Mouse (Mus musculus) embryonic facial prominence, embryonic 12.5 days (tissue): ENCODE measurements around the gene Dkk3. TPM values are rescaled to one million over a fixed set of nuclear protein-coding genes. Genes with fewer than 3 reads are reported as not detected.
"Not testable (repeated sequence)": the region's sequence is repeated elsewhere in the genome, so short reads cannot be mapped to it uniquely, and the experiment has no call there.

ENCODE experiments used
- ATAC-seq: fragments of 200-750 bp; cut with Nextera tagmentation; 2 replicates; pipeline ENCODE4 v1.8.0; 2017; ENCODE audit not compliant: insufficient number of reproducible peaks, insufficient read depth, low FRiP score, low TSS enrichment
- H3K27ac ChIP-seq: fragments of 300-500 bp; sonication (generic); 2 replicates; pipeline ENCODE4 v1.5.1; 2016; ENCODE audit warnings: mild to moderate bottlenecking
- H3K27me3 ChIP-seq: fragments of 300-500 bp; sonication (generic); 2 replicates; pipeline ENCODE4 v1.6.1; 2016; ENCODE audit warnings: mild to moderate bottlenecking, moderate library complexity
- H3K36me3 ChIP-seq: fragments of 300-500 bp; sonication (generic); 2 replicates; pipeline ENCODE4 v1.6.1; 2016; ENCODE audit warnings: mild to moderate bottlenecking
- H3K4me1 ChIP-seq: fragments of 300-500 bp; sonication (generic); 2 replicates; pipeline ENCODE4 v1.6.1; 2016
- H3K4me2 ChIP-seq: fragments of 300-500 bp; sonication (generic); replicated peaks from 2 replicates; pipeline ENCODE4 v1.6.1; 2016; ENCODE audit warnings: mild to moderate bottlenecking, moderate library complexity
- H3K4me3 ChIP-seq: fragments of 300-500 bp; sonication (generic); 2 replicates; pipeline ENCODE4 v1.5.1; 2016; ENCODE audit warnings: mild to moderate bottlenecking
- H3K9ac ChIP-seq: fragments of 300-500 bp; sonication (generic); 2 replicates; pipeline ENCODE4 v1.6.1; 2016; ENCODE audit warnings: mild to moderate bottlenecking, moderate library complexity
- H3K9me3 ChIP-seq: fragments of 300-500 bp; sonication (generic); 2 replicates; pipeline ENCODE4 v1.6.1; 2016; ENCODE audit warnings: mild to moderate bottlenecking, moderate library complexity
- WGBS: fragments of 180-500 bp; shearing (Covaris S2); methylation state at CpG from one replicate; pipeline ENCODE4 v1.1.7; 2016; 5-methylcytosine and 5-hydroxymethylcytosine counted together
- polyA plus RNA-seq: library from polyadenylated mRNA; unstranded; fragments of >200 nt; fragmentation: Nextera tagmentation; extraction: Ambion mirVana; gene quantifications from 2 replicates; pipeline ENCODE4 v1.2.1, GENCODE M21; 2016

Gene Dkk3
- polyA plus RNA-seq, 1 experiment from 2014 or later = 46.8 TPM

DNA sequence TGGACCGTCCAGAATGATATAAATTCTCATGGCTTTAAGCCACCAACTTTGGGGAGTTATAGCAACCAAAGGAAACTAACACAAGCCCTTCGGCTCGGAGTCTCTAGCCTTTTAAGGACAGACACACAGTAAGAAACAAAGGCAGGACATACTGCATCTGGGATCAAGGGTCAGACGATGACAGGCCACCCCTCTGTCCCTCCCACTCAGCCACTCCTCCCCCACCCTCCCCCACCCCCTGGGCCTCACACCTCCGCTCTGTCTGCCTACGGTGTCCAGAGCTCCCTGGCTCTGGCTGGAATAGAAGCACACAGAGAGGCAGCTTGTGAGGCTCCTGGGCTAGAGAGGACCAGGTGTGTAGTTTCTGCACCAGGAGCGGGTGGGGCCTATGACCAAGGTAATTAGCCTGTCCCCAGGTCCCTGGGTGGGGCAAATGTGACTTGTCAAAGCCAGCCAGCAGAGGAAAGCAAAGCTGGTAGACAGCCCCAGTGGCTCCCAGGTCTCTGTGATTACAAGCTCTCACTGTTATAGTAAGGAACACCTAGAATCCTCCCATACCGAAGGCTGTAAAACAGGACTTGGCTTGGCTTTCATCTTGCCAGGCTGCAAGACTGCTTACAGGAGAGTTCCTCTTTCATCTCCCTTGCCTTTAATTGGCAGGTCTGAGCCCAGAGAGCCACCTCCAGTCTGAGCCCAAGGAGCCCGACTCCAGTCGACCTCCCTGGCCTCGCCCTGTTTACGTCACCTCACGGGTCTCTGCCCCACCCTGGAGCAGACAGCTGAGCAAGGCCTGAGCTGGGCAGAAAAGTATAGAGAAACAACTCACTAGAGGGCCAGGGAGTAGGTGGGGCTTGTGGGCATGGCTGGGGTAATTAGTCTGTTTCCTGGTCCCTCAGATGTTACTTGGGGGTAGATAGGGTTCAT lies 28.9 kb upstream of the Dkk3 start:
- no peaks in the 10 kb centered on the region for H3K36me3 ChIP-seq
- 61% methylated on average over 13 of the region's 13 CpGs for WGBS
- no peaks in the 10 kb centered on the region for H3K9me3 ChIP-seq
- no peak for ATAC-seq
- no peak overlapping the region for H3K4me3 ChIP-seq
- no peak overlapping the region for H3K9ac ChIP-seq
- H3K4me2 ChIP-seq = no peak overlapping the region
- no peaks in the 10 kb centered on the region for H3K27me3 ChIP-seq
- peaks cover 5% of the 10 kb centered on the region; the same call in 1 of the 2 replicates for H3K4me1 ChIP-seq
- no peak overlapping the region for H3K27ac ChIP-seq

DNA sequence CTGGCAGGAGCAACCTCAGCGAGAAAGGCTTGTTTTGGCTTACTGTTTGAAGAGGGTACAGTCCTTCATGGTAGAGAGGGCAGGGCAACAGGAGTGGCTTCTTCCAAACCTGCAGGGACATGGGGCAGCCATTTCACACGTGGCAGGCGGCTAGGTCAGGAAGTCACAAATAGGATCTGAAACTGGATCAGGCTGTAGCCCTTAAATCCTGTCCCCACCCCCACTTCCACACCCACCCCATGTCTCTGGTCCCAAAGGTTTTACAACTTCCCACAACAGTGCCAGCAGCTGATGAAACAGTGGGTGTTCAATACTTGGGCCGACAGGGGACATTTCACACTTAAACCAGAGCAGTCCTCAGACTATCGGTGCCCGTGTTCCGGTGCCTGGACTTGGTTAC lies 28.0 kb upstream of the Dkk3 start:
- H3K27ac ChIP-seq = no peak overlapping the region
- H3K27me3 ChIP-seq = no peaks in the 10 kb centered on the region
- no peak overlapping the region for H3K4me3 ChIP-seq
- no peaks in the 10 kb centered on the region for H3K9me3 ChIP-seq
- 83% methylated on average over 7 of the region's 7 CpGs for WGBS
- H3K4me1 ChIP-seq = peaks cover 5% of the 10 kb centered on the region; the same call in 1 of the 2 replicates
- ATAC-seq = no peak
- H3K9ac ChIP-seq = no peak overlapping the region
- H3K36me3 ChIP-seq = no peaks in the 10 kb centered on the region
- H3K4me2 ChIP-seq = no peak overlapping the region

DNA sequence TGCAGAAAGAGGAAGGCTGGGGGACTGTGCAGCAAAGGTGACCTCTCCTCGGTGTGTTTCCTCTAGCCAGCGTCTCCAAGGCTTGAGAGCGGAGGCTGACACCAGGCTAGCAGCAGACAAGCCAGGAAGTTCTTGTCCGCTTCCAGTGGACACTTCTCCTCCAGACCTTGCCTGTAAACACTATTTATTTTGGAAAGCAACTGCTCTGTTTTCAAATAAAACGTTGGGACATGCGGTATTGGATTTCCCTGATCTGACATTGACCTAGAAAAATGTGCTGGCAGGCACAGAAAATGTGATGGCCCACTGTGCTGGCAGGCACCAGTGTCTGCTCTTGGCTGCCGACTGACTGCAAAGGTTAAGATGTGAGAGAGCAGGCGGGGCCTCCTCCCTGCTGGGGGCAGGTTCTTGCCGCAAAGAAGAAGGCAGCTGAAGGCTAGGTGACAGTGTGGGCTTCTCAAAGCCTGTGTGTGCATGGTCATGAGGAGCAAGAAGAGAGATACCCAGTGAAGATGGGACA lies 26.4 kb upstream of the Dkk3 start:
- H3K9me3 ChIP-seq = no peaks in the 10 kb centered on the region
- H3K4me3 ChIP-seq = no peak overlapping the region
- no peaks in the 10 kb centered on the region for H3K36me3 ChIP-seq
- peaks cover 8% of the 10 kb centered on the region; the same call in 1 of the 2 replicates for H3K4me1 ChIP-seq
- no peak for ATAC-seq
- 61% methylated on average over 9 of the region's 9 CpGs for WGBS
- no peak overlapping the region for H3K9ac ChIP-seq
- no peak overlapping the region for H3K4me2 ChIP-seq
- no peak overlapping the region for H3K27ac ChIP-seq
- H3K27me3 ChIP-seq = no peaks in the 10 kb centered on the region

DNA sequence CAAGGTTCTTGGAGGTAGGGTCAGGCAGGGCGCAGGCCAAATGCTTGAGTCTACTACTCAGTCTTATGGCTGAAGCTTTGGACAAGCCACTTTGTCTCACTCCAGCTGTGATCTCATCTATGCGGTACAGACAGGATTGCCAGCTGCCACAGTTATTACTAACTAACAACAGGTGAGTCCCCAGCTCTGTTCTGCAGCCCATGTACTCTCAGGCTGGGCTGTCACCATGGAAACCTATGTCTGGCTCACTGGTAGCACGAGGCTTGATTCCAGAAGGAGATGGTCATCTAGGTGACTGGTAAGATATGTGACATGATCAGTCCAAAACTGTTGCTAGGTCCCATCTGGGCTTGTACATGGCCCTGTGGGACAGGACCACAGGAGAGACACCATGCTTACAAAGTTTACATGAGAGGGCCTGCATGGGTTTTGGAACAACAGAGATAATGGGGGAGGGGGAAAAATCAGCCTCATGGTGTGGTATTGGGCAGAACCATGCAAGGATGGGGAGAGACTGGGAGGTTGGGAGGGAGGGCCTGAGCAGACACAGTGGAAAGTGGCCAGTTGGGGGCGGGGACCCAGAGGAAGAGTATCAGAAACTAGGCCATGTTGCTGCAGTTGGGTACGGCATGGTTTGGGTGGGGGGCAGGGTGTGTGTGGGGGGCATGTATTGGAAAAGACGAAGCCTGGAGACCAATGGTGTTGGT lies 25.8 kb upstream of the Dkk3 start:
- Histone ChIP-seq H3K9ac (no peak overlapping the region), H3K9me3 (no peaks in the 10 kb centered on the region), H3K27ac (no peak overlapping the region), H3K27me3 (no peaks in the 10 kb centered on the region), H3K4me3 (no peak overlapping the region), H3K36me3 (no peaks in the 10 kb centered on the region), H3K4me1 (peaks cover 8% of the 10 kb centered on the region; the same call in 1 of the 2 replicates), H3K4me2 (no peak overlapping the region)
- WGBS = 72% methylated on average over 6 of the region's 6 CpGs
- no peak for ATAC-seq

DNA sequence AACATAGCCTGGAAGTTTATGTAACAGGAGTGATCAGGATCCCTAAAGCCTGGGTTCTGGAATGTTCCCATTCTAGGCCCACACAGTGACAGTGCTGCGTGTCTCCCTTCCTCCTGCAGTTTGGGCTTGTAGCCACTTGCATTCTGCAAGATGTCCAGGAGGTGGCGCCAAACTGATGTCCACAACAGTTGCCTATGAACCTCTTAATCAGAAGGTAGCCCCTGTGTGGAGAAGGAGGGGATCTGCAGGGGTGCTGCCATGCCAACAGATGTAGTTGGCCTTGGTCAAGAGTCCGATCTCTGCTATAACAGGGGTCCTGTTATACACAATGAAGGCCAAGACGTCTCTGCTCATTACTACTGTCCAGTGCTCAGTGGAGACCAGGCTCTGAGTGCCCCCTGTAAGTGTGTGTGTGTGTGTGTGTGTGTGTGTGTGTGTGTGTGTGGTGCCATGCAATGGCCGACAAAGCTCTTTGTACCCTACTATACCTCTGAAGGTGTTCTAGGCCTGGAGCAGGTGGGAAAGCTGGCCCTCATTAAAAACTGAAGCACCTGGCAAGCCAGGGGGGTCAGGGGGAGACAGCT lies 24.5 kb upstream of the Dkk3 start:
- Histone ChIP-seq H3K9me3 (no peaks in the 10 kb centered on the region), H3K36me3 (no peaks in the 10 kb centered on the region), H3K4me1 (peaks cover 8% of the 10 kb centered on the region; the same call in 1 of the 2 replicates), H3K9ac (no peak overlapping the region), H3K27ac (no peak overlapping the region), H3K4me2 (no peak overlapping the region), H3K4me3 (no peak overlapping the region), H3K27me3 (no peaks in the 10 kb centered on the region)
- 39% methylated on average over 5 of the region's 5 CpGs for WGBS
- no peak for ATAC-seq

DNA sequence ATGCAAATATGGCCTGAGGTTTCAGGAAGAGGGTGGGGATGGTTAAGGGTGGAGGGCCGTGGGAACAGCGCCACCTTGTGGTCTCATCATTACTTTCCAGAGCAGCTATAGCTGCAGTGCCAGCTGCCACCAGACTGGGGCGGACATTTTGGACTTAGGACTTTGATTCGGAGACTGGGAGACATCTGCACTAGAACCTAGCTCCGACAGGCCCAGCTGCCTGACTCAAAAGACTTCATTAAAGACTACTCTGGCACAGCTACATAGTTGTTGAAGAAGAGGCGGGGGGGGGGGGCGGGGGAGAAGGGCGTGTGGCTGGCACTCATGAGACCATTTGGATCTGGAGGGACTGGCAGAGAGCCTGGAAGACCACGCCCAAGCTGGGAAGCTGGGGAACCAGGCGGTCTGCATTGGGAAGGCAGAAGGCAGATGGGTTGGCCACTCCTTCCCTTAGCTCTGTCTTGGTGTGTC lies 21.4 kb upstream of the Dkk3 start:
- no peaks in the 10 kb centered on the region for H3K36me3 ChIP-seq
- no peaks in the 10 kb centered on the region for H3K27me3 ChIP-seq
- H3K4me1 ChIP-seq = peaks cover 8% of the 10 kb centered on the region; the same call in 1 of the 2 replicates
- WGBS = 12% methylated on average over 9 of the region's 10 CpGs
- no peak overlapping the region for H3K4me3 ChIP-seq
- no peak for ATAC-seq
- peak overlapping the region; percentile 32; the same call in 1 of the 2 replicates for H3K4me2 ChIP-seq
- no peak overlapping the region for H3K9ac ChIP-seq
- no peak overlapping the region for H3K27ac ChIP-seq
- no peaks in the 10 kb centered on the region for H3K9me3 ChIP-seq

DNA sequence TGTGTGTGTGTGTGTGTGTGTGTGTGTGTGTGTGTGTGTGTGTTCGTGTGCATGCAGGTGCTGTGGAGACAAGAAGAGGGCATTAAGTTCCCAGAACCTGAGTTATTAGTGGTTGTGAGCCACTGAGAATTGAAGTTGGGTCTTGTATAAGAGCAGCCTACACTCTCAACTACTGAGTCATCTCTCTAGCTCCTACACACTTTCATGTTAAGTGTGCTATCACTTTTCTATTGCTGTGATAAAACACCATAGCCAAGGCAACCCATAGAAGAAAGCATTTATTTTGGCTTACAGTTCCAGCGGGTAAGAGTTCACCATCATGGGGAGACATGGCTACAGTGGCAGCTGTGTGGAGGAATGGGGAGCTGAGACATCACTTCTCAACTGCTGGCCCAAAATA lies 17.8 kb upstream of the Dkk3 start:
- WGBS = 90% methylated on average over 2 of the region's 2 CpGs
- no peaks in the 10 kb centered on the region for H3K9me3 ChIP-seq
- H3K4me3 ChIP-seq = no peak overlapping the region
- H3K36me3 ChIP-seq = no peaks in the 10 kb centered on the region
- ATAC-seq = no peak
- 0 out of 2 replicates have a peak, but pooled peaks cover 3% of the 10 kb centered on the region for H3K4me1 ChIP-seq
- H3K9ac ChIP-seq = no peak overlapping the region
- no peaks in the 10 kb centered on the region for H3K27me3 ChIP-seq
- H3K27ac ChIP-seq = no peak overlapping the region
- H3K4me2 ChIP-seq = no peak overlapping the region

DNA sequence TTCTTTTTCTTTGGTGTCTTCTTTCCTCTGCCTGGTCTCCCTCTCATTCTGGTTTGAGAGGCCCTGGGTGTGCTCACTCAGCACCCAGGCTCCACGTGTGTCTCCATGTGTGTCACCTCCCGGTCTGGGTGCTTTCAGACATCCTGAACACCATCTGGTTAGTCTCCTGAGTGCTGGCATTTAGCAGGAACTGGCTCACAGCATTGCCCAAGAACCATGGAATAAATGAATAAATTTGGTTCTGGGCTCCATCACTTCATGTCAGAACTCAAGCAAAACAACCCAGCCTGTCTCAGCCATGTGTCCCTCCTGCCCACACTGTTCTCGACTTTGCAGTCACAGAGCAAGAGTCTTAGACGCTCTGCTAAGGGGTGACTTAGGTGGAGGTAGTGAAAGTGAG lies 13.8 kb upstream of the Dkk3 start:
- Histone ChIP-seq H3K27ac (no peak overlapping the region), H3K4me3 (no peak overlapping the region), H3K4me1 (peaks cover 4% of the 10 kb centered on the region; the same call in 1 of the 2 replicates), H3K4me2 (no peak overlapping the region), H3K9ac (no peak overlapping the region), H3K9me3 (no peaks in the 10 kb centered on the region), H3K36me3 (no peaks in the 10 kb centered on the region), H3K27me3 (no peaks in the 10 kb centered on the region)
- no peak for ATAC-seq
- 61% methylated on average over 4 of the region's 4 CpGs for WGBS

DNA sequence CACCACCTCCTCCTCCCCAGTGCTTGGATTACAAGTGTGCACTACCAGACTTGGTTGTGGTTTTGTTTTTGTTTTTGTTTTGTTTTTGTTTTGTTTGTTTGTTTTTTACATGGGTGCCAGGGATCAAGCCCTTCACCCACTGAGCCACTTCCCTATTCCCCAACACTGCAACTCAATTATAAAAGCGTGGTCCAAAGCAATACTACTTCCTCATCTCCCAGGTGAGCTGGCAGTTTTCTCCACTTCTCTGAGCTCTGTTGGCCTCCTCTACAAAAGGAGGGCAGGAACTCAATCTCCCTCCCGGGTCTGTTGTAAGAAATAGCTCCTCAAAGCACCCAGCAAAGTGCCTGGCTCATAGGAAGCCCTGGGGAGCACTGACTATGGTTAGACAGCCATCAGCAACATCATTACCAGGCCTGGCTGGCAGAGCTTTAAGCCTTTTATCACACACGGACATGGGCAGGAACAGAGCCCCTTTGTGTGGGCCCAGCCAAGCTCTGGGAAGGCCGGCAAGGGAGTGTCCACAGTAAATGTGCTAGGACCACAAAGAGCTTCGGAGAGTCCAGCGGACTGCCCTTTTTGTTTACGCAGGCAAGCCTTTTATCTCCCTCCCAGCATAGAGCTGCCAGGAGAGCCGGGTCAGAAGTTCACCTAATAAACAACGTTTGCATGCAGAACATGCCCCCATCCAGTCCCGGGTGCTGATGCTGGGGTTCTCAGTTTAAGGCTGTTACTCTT lies 11.3 kb upstream of the Dkk3 start:
- Histone ChIP-seq H3K4me1 (peaks cover 4% of the 10 kb centered on the region; the same call in 1 of the 2 replicates), H3K9ac (no peak overlapping the region), H3K36me3 (no peaks in the 10 kb centered on the region), H3K27me3 (no peaks in the 10 kb centered on the region), H3K4me2 (no peak overlapping the region), H3K27ac (no peak overlapping the region), H3K9me3 (no peaks in the 10 kb centered on the region), H3K4me3 (no peak overlapping the region)
- peak; percentile 35; the same call in 1 of the 2 replicates for ATAC-seq
- 23% methylated on average over 10 of the region's 10 CpGs for WGBS

DNA sequence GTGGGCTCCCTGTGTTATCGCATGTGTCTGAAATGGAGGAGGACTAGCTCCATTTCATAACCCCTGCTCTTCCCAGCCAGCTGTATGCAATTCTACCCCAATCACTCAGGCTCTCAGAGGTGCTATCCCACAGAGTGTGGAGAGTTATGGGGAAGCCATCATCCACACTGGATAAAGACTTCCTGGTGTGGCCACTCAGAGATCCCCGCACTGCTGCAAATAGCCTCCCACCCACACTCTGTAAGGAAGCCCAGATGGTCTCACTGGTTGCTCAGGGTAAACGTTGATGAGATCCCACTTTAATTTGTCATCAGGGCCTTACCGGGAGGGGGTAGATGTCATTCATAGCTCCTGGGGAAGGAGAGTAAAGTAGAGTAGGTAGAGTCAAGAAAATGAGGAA lies 6.7 kb upstream of the Dkk3 start:
- Histone ChIP-seq H3K9ac (no peak overlapping the region), H3K4me1 (peaks cover 4% of the 10 kb centered on the region; the same call in 1 of the 2 replicates), H3K27me3 (no peaks in the 10 kb centered on the region), H3K9me3 (no peaks in the 10 kb centered on the region), H3K27ac (no peak overlapping the region), H3K36me3 (no peaks in the 10 kb centered on the region), H3K4me3 (no peak overlapping the region), H3K4me2 (no peak overlapping the region)
- WGBS = 82% methylated on average over 4 of the region's 4 CpGs
- no peak for ATAC-seq

DNA sequence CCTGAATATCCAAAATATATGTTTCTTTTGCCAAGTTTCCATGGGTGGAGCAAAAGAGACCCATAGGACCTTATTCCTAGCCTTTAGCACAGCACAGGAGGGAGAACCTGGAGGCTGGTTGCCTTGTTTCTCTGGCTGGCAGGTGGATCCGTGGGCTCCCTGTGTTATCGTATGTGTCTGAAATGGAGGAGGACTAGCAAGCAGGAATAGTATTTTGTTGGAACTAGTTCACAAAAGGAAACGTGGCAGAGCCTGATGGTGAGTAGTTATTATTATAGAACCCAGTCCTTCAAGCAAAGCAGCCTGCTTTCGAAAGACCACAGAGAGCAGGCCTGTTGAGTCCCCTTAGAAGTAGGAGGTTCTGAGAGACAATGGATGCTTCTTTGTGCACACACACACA lies 6.2 kb upstream of the Dkk3 start:
- H3K27ac ChIP-seq, H3K9ac ChIP-seq, H3K4me1 ChIP-seq, H3K9me3 ChIP-seq, H3K27me3 ChIP-seq, H3K4me2 ChIP-seq, H3K36me3 ChIP-seq, H3K4me3 ChIP-seq, ATAC-seq: not testable (repeated sequence)
- WGBS = 90% methylated on average over 4 of the region's 4 CpGs
